Mouse (Mus musculus) right cerebral cortex, adult 2 months (tissue): ENCODE measurements around the gene Rhno1.
A peak's percentile ranks its signal among the peaks of the same experiment; 100 is the strongest.
"Not testable (repeated sequence)": the region's sequence is repeated elsewhere in the genome, so short reads cannot be mapped to it uniquely, and the experiment has no call there.

ENCODE experiments used
- DNase-seq, 2 experiments: peaks; one replicate each; pipeline ENCODE4 v3.0.0; 2021 to 2022; ENCODE audit warnings: low spot score in 2 of 2

Gene Rhno1

GRCm38 (mm10) chr6:128362381-128363006 is at the start of gene Rhno1, which contains the start of gene Foxm1:
TSS of gene Rhno1 (minus strand) at chr6:128362911.
TSS of gene Foxm1 (plus strand) at chr6:128362967.
- peak; percentile 83 for DNase-seq

- DNase-seq: peak; percentile 92 to 93
These were observed 48.4 kb upstream of the Rhno1 start for GRCm38 (mm10) chr6:128411115-128411514.

GRCm38 (mm10) chr6:128410305-128410704 is 47.6 kb upstream of the Rhno1 start:
- DNase-seq: peak in 1 of 2 experiments; percentile 32

- DNase-seq: no peak
These were observed 45.9 kb upstream of the Rhno1 start for GRCm38 (mm10) chr6:128408544-128409125.

GRCm38 (mm10) chr6:128404708-128405107 is 42.0 kb upstream of the Rhno1 start:
- no peak for DNase-seq

- peak; percentile 39 to 41 for DNase-seq
These were observed 36.9 kb upstream of the Rhno1 start for GRCm38 (mm10) chr6:128399421-128400185.

- DNase-seq: no peak
These were observed 36.3 kb upstream of the Rhno1 start, which contains the start of gene Nrip2 for GRCm38 (mm10) chr6:128398996-128399395. TSS of gene Nrip2 (plus strand) at chr6:128399296.

GRCm38 (mm10) chr6:128397574-128398261 is 35.0 kb upstream of the Rhno1 start:
- no peak for DNase-seq

- no peak for DNase-seq
These were observed 28.0 kb upstream of the Rhno1 start for GRCm38 (mm10) chr6:128390683-128391082.

GRCm38 (mm10) chr6:128389185-128389584 is 26.5 kb upstream of the Rhno1 start:
- DNase-seq: no peak

GRCm38 (mm10) chr6:128385026-128385425 is 22.3 kb upstream of the Rhno1 start:
- DNase-seq: no peak

GRCm38 (mm10) chr6:128383752-128384151 is 21.0 kb upstream of the Rhno1 start:
- no peak for DNase-seq

- DNase-seq: no peak
These were observed 18.5 kb upstream of the Rhno1 start for GRCm38 (mm10) chr6:128381254-128381653.

- DNase-seq: not testable (repeated sequence)
These were observed 18.0 kb upstream of the Rhno1 start for GRCm38 (mm10) chr6:128380594-128381167.

GRCm38 (mm10) chr6:128379636-128380035 is 16.9 kb upstream of the Rhno1 start:
- no peak for DNase-seq

GRCm38 (mm10) chr6:128376371-128377085 is 13.8 kb upstream of the Rhno1 start:
- no peak for DNase-seq

- DNase-seq: peak; percentile 40 to 43
These were observed 12.5 kb upstream of the Rhno1 start, which contains the start of the genes Tex52 and Gm44596 for GRCm38 (mm10) chr6:128375192-128375591. TSS of gene Tex52 (plus strand) at chr6:128375456. TSS of gene Gm44596 (plus strand) at chr6:128375503.

- DNase-seq: no peak
These were observed 7.3 kb upstream of the Rhno1 start for GRCm38 (mm10) chr6:128370040-128370439.

GRCm38 (mm10) chr6:128366466-128366865 is 3.8 kb upstream of the Rhno1 start:
- DNase-seq: no peak

- DNase-seq: no peak
These were observed 2.0 kb upstream of the Rhno1 start for GRCm38 (mm10) chr6:128364721-128365120.
